Mouse (Mus musculus): Measurements from ENCODE around the gene Zcwpw1. TPM values are rescaled to one million over a fixed set of nuclear protein-coding genes. Genes with fewer than 3 reads are reported as not detected.

The Zcwpw1 gene
- polyA plus RNA-seq, 1 experiment from 2014 or later = 17.5 TPM

- H3K9me3 ChIP-seq = no peaks in the 10 kb centered on the region
- WGBS = 75% methylated on average over 3 of the region's 3 CpGs
- H3K4me1 ChIP-seq = no peaks in the 10 kb centered on the region
- H3K36me3 ChIP-seq (replicated peaks) = no peaks in the 10 kb centered on the region
- H3K27me3 ChIP-seq (replicated peaks; ENCODE audit: low read depth, poor library complexity, severe bottlenecking) = no peaks in the 10 kb centered on the region
- no peak overlapping the region for H3K4me3 ChIP-seq
- no peak overlapping the region for H3K27ac ChIP-seq (replicated peaks)
- no peak for DNase-seq (ENCODE audit: low spot score)
Measured at GRCm38 (mm10) chr5:137796606-137797005, 9.0 kb downstream of the Zcwpw1 start.

- H3K4me1 ChIP-seq = no peaks in the 10 kb centered on the region
- no peaks in the 10 kb centered on the region for H3K9me3 ChIP-seq
- H3K36me3 ChIP-seq (replicated peaks) = no peaks in the 10 kb centered on the region
- 80% methylated on average over 3 of the region's 3 CpGs for WGBS
- H3K4me3 ChIP-seq = no peak overlapping the region
- H3K27ac ChIP-seq (replicated peaks) = no peak overlapping the region
- no peaks in the 10 kb centered on the region for H3K27me3 ChIP-seq (replicated peaks; ENCODE audit: low read depth, poor library complexity, severe bottlenecking)
- no peak for DNase-seq (ENCODE audit: low spot score)
Measured at GRCm38 (mm10) chr5:137800917-137801316, 13.3 kb downstream of the Zcwpw1 start.

GRCm38 (mm10) chr5:137806158-137806557, 18.6 kb downstream of the Zcwpw1 start:
- H3K4me1 ChIP-seq = no peaks in the 10 kb centered on the region
- no peak overlapping the region for H3K27ac ChIP-seq (replicated peaks)
- DNase-seq (ENCODE audit: low spot score) = no peak
- no peaks in the 10 kb centered on the region for H3K36me3 ChIP-seq (replicated peaks)
- H3K9me3 ChIP-seq = no peaks in the 10 kb centered on the region
- H3K4me3 ChIP-seq = no peak overlapping the region
- no peaks in the 10 kb centered on the region for H3K27me3 ChIP-seq (replicated peaks; ENCODE audit: low read depth, poor library complexity, severe bottlenecking)
- 73% methylated on average over 1 of the region's 1 CpGs for WGBS

- no peaks in the 10 kb centered on the region for H3K4me1 ChIP-seq
- H3K4me3 ChIP-seq = no peak overlapping the region
- H3K9me3 ChIP-seq = no peaks in the 10 kb centered on the region
- DNase-seq (ENCODE audit: low spot score) = no peak
- no peaks in the 10 kb centered on the region for H3K36me3 ChIP-seq (replicated peaks)
- H3K27me3 ChIP-seq (replicated peaks; ENCODE audit: low read depth, poor library complexity, severe bottlenecking) = no peaks in the 10 kb centered on the region
- no peak overlapping the region for H3K27ac ChIP-seq (replicated peaks)
- 90% methylated on average over 5 of the region's 5 CpGs for WGBS
Measured at GRCm38 (mm10) chr5:137808316-137808715, 20.7 kb downstream of the Zcwpw1 start.

GRCm38 (mm10) chr5:137817466-137818222, 30.0 kb downstream of the Zcwpw1 start:
- H3K9me3 ChIP-seq = no peaks in the 10 kb centered on the region
- no peaks in the 10 kb centered on the region for H3K4me1 ChIP-seq
- no peak for DNase-seq (ENCODE audit: low spot score)
- no peaks in the 10 kb centered on the region for H3K36me3 ChIP-seq (replicated peaks)
- H3K27ac ChIP-seq (replicated peaks) = no peak overlapping the region
- no peaks in the 10 kb centered on the region for H3K27me3 ChIP-seq (replicated peaks; ENCODE audit: low read depth, poor library complexity, severe bottlenecking)
- no peak overlapping the region for H3K4me3 ChIP-seq
- 73% methylated on average over 4 of the region's 4 CpGs for WGBS

GRCm38 (mm10) chr5:137822126-137822525, 34.5 kb downstream of the Zcwpw1 start:
- Histone ChIP-seq H3K4me3 (no peak overlapping the region), H3K27ac (replicated peaks) (no peak overlapping the region), H3K36me3 (replicated peaks) (no peaks in the 10 kb centered on the region), H3K4me1 (no peaks in the 10 kb centered on the region), H3K9me3 (no peaks in the 10 kb centered on the region), H3K27me3 (replicated peaks; ENCODE audit: low read depth, poor library complexity, severe bottlenecking) (no peaks in the 10 kb centered on the region)
- 56% methylated on average over 4 of the region's 4 CpGs for WGBS
- no peak for DNase-seq (ENCODE audit: low spot score)

- no peak for DNase-seq (ENCODE audit: low spot score)
- 93% methylated on average over 1 of the region's 1 CpGs for WGBS
- Histone ChIP-seq H3K9me3 (no peaks in the 10 kb centered on the region), H3K4me1 (no peaks in the 10 kb centered on the region), H3K4me3 (no peak overlapping the region), H3K36me3 (replicated peaks) (no peaks in the 10 kb centered on the region), H3K27ac (replicated peaks) (no peak overlapping the region), H3K27me3 (replicated peaks; ENCODE audit: low read depth, poor library complexity, severe bottlenecking) (no peaks in the 10 kb centered on the region)
Measured at GRCm38 (mm10) chr5:137822602-137823001, 35.0 kb downstream of the Zcwpw1 start.

GRCm38 (mm10) chr5:137823455-137824045, 36.0 kb downstream of the Zcwpw1 start:
- no peak overlapping the region for H3K4me3 ChIP-seq
- H3K36me3 ChIP-seq (replicated peaks) = no peaks in the 10 kb centered on the region
- H3K9me3 ChIP-seq = no peaks in the 10 kb centered on the region
- H3K4me1 ChIP-seq = no peaks in the 10 kb centered on the region
- H3K27me3 ChIP-seq (replicated peaks; ENCODE audit: low read depth, poor library complexity, severe bottlenecking) = no peaks in the 10 kb centered on the region
- 94% methylated on average over 6 of the region's 6 CpGs for WGBS
- no peak overlapping the region for H3K27ac ChIP-seq (replicated peaks)
- no peak for DNase-seq (ENCODE audit: low spot score)

GRCm38 (mm10) chr5:137825030-137825429, 37.4 kb downstream of the Zcwpw1 start:
- WGBS = 87% methylated on average over 3 of the region's 3 CpGs

GRCm38 (mm10) chr5:137825971-137826370, 38.4 kb downstream of the Zcwpw1 start:
- whole genome bisulfite sequencing = 85% methylated on average over 2 of the region's 2 CpGs
- Histone ChIP-seq H3K27me3 (replicated peaks; ENCODE audit: low read depth, poor library complexity, severe bottlenecking) (no peaks in the 10 kb centered on the region), H3K36me3 (replicated peaks) (no peaks in the 10 kb centered on the region), H3K4me1 (no peaks in the 10 kb centered on the region), H3K27ac (replicated peaks) (no peak overlapping the region), H3K4me3 (no peak overlapping the region), H3K9me3 (no peaks in the 10 kb centered on the region)
- no peak for DNase-seq (ENCODE audit: low spot score)

More at GRCm38 (mm10) chr5:137825030-137825429, 37.4 kb downstream of the Zcwpw1 start:
- Histone ChIP-seq H3K27ac (replicated peaks) (no peak overlapping the region), H3K4me3 (no peak overlapping the region), H3K36me3 (replicated peaks) (no peaks in the 10 kb centered on the region), H3K4me1 (no peaks in the 10 kb centered on the region), H3K9me3 (no peaks in the 10 kb centered on the region), H3K27me3 (replicated peaks; ENCODE audit: low read depth, poor library complexity, severe bottlenecking) (no peaks in the 10 kb centered on the region)
- DNase-seq (ENCODE audit: low spot score) = no peak

- no peak for DNase-seq (ENCODE audit: low spot score)
- 73% methylated on average over 7 of the region's 7 CpGs for WGBS
Measured at GRCm38 (mm10) chr5:137826421-137826820, 38.8 kb downstream of the Zcwpw1 start.

GRCm38 (mm10) chr5:137828694-137829093, 41.1 kb downstream of the Zcwpw1 start:
- no peak overlapping the region for H3K4me3 ChIP-seq
- no peaks in the 10 kb centered on the region for H3K9me3 ChIP-seq
- H3K27ac ChIP-seq (replicated peaks) = no peak overlapping the region
- 83% methylated on average over 6 of the region's 6 CpGs for WGBS
- no peaks in the 10 kb centered on the region for H3K36me3 ChIP-seq (replicated peaks)
- H3K27me3 ChIP-seq (replicated peaks; ENCODE audit: low read depth, poor library complexity, severe bottlenecking) = no peaks in the 10 kb centered on the region
- H3K4me1 ChIP-seq = no peaks in the 10 kb centered on the region
- no peak for DNase-seq (ENCODE audit: low spot score)

More at GRCm38 (mm10) chr5:137826421-137826820, 38.8 kb downstream of the Zcwpw1 start:
- H3K27me3 ChIP-seq (replicated peaks; ENCODE audit: low read depth, poor library complexity, severe bottlenecking) = no peaks in the 10 kb centered on the region
- no peaks in the 10 kb centered on the region for H3K4me1 ChIP-seq
- no peaks in the 10 kb centered on the region for H3K36me3 ChIP-seq (replicated peaks)
- no peaks in the 10 kb centered on the region for H3K9me3 ChIP-seq
- H3K4me3 ChIP-seq = no peak overlapping the region
- H3K27ac ChIP-seq (replicated peaks) = no peak overlapping the region

- H3K27me3 ChIP-seq (replicated peaks; ENCODE audit: low read depth, poor library complexity, severe bottlenecking) = no peaks in the 10 kb centered on the region
- H3K4me1 ChIP-seq = no peaks in the 10 kb centered on the region
- WGBS = 80% methylated on average over 7 of the region's 7 CpGs
- no peaks in the 10 kb centered on the region for H3K9me3 ChIP-seq
- no peak overlapping the region for H3K4me3 ChIP-seq
- no peak overlapping the region for H3K27ac ChIP-seq (replicated peaks)
- H3K36me3 ChIP-seq (replicated peaks) = no peaks in the 10 kb centered on the region
- no peak for DNase-seq (ENCODE audit: low spot score)
Measured at GRCm38 (mm10) chr5:137830238-137830637, 42.6 kb downstream of the Zcwpw1 start.
